Mouse (Mus musculus): ENCODE data around the gene Rras2. TPM values are rescaled to one million over a fixed set of nuclear protein-coding genes. Genes with fewer than 3 reads are reported as not detected.

The Rras2 gene
- polyA plus RNA-seq, 2 experiments = 21.6 to 25.4 TPM

DNA sequence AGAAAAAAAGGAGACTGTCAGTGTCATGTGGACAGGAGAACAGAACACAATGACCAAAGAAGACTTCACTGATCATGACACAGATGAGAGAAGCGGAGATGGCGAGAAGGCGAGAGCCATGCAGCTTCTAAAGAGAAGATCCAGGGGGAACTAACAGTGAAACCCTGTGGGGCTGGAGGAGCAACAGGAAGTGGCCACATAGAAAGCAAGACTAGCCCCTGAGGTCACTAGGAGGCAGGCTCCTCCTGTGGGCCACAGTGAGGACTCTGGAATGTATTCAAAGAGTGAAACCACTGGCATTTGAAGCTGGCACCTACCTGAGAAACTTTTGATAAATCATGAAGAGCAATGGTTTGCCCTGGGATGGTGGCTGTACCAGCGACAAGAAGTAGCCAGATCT, 38.2 kb downstream of the Rras2 start:
- H3K4me2 ChIP-seq (replicated peaks; ENCODE audit: low read depth, low read length, severe bottlenecking) = no peak overlapping the region
- DNase-seq (ENCODE audit: low spot score) = no peak
- H3K9ac ChIP-seq (ENCODE audit: low read depth, low read length, severe bottlenecking) = no peak overlapping the region
- no peak overlapping the region for H3K4me3 ChIP-seq (replicated peaks; ENCODE audit: low read length)
- H3K27ac ChIP-seq (replicated peaks; ENCODE audit: low read depth, low read length) = no peak overlapping the region
- H3K27me3 ChIP-seq (ENCODE audit: control insufficient read depth, insufficient read depth, low read length) = no peaks in the 10 kb centered on the region
- no peaks in the 10 kb centered on the region for H3K9me3 ChIP-seq (ENCODE audit: control insufficient read depth, low read length)
- 96% methylated on average over 4 of the region's 4 CpGs for WGBS
- H3K36me3 ChIP-seq (ENCODE audit: control insufficient read depth, insufficient read depth, low read length) = no peaks in the 10 kb centered on the region
- 0 out of 2 replicates have a peak, but pooled peaks cover 3% of the 10 kb centered on the region for H3K4me1 ChIP-seq (ENCODE audit: control insufficient read depth, insufficient read depth, low read length)
- TF ChIP-seq POLR2A (IDR thresholded peaks at IDR 0.05; ENCODE audit: borderline replicate concordance, extremely low read depth, insufficient read depth, insufficient read length) = no peak
- no peak for ATAC-seq (ENCODE audit: low FRiP score, low read depth)

DNA sequence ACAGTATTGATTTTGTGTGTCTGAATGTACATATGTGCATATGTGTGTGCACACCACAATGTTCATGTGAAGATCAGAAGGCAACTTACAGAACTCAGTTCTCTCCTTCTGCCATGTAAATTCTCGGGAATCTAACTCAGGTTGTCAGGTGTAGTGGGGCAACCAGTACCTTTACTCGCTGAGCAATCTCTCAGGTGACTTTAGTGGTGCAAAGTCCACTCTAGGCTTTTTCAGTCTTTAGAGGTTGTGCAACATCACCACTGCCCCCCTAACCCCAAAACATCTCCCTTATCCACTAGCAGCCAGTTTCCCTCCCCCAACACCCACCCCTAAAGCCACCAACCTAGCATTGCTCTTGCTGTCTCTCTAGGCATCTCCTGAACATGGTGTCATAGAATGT, 43.0 kb downstream of the Rras2 start:
- DNase-seq (ENCODE audit: low spot score) = no peak
- H3K9ac ChIP-seq (ENCODE audit: low read depth, low read length, severe bottlenecking) = no peak overlapping the region
- no peaks in the 10 kb centered on the region for H3K36me3 ChIP-seq (ENCODE audit: control insufficient read depth, insufficient read depth, low read length)
- H3K4me2 ChIP-seq (replicated peaks; ENCODE audit: low read depth, low read length, severe bottlenecking) = no peak overlapping the region
- TF ChIP-seq POLR2A (IDR thresholded peaks at IDR 0.05; ENCODE audit: borderline replicate concordance, extremely low read depth, insufficient read depth, insufficient read length) = no peak
- ATAC-seq (ENCODE audit: low FRiP score, low read depth) = no peak
- no peak overlapping the region for H3K4me3 ChIP-seq (replicated peaks; ENCODE audit: low read length)
- H3K27ac ChIP-seq (replicated peaks; ENCODE audit: low read depth, low read length) = no peak overlapping the region
- WGBS = 78% methylated on average over 2 of the region's 2 CpGs
- H3K4me1 ChIP-seq (ENCODE audit: control insufficient read depth, insufficient read depth, low read length) = peaks cover 12% of the 10 kb centered on the region
- no peaks in the 10 kb centered on the region for H3K27me3 ChIP-seq (ENCODE audit: control insufficient read depth, insufficient read depth, low read length)
- no peaks in the 10 kb centered on the region for H3K9me3 ChIP-seq (ENCODE audit: control insufficient read depth, low read length)

DNA sequence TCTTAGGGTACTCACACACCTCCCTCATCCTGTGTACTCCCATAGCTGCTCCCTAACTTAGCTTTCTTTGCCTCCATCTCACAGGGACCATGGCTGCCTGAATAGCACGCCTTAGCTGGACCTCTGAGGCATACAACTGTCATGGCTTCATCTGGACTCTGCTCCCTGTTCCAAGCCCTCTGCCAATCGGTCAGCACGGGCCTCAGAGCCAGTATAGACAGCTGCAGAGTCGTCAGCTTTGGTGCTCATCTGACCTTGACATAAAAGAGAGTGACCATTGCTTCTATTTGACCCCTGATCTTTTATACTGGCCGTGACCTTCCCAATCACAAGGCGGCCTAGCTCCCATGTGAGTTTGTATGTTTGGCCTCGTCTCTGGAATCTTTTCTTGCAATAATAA, 43.4 kb downstream of the Rras2 start:
- Histone ChIP-seq H3K4me2 (replicated peaks; ENCODE audit: low read depth, low read length, severe bottlenecking) (no peak overlapping the region), H3K36me3 (ENCODE audit: control insufficient read depth, insufficient read depth, low read length) (no peaks in the 10 kb centered on the region), H3K4me3 (replicated peaks; ENCODE audit: low read length) (no peak overlapping the region), H3K27ac (replicated peaks; ENCODE audit: low read depth, low read length) (no peak overlapping the region), H3K4me1 (ENCODE audit: control insufficient read depth, insufficient read depth, low read length) (peaks cover 12% of the 10 kb centered on the region), H3K9ac (ENCODE audit: low read depth, low read length, severe bottlenecking) (no peak overlapping the region), H3K9me3 (ENCODE audit: control insufficient read depth, low read length) (no peaks in the 10 kb centered on the region), H3K27me3 (ENCODE audit: control insufficient read depth, insufficient read depth, low read length) (no peaks in the 10 kb centered on the region)
- no peak for TF ChIP-seq POLR2A (IDR thresholded peaks at IDR 0.05; ENCODE audit: borderline replicate concordance, extremely low read depth, insufficient read depth, insufficient read length)
- ATAC-seq (ENCODE audit: low FRiP score, low read depth) = no peak
- DNase-seq (ENCODE audit: low spot score) = no peak
- 74% methylated on average over 7 of the region's 7 CpGs for WGBS

DNA sequence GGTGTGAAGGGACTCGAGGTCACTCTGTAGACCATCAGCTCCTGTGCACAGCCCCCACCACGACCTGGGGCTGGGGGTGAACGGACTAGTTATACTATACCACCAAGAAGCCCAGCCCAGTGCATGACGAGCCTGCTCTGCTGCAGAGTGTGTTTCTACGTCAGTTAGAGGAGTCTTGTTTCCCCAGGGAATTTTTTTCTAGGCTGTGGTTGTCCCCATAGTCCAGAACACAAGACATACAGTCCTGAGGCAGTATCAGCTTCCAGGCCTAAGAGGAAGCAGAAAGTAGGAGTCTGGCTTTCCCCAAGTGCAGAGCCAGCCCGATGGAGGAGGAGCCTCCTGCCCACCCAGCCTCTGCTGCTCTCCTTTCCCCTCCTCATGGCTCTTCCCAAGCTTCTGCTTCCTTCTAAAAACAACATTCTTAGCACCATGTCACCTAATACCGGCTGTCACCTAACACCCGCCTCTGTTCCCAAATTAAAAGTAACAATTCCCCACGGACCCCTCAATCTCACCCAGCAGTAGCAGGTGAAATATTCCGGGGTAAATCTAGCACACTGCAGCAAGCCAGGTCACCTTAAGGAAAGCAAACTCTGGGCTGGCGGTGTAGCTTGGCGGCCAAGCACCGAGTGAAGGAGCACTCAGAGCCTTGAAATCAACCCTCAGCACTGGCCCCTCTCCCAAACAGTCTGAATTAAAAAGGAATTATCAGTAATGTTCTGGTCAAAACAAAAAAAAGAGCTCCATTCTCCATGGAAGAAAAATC, 45.5 kb downstream of the Rras2 start:
- DNase-seq (ENCODE audit: low spot score) = peak; percentile 36
- Histone ChIP-seq H3K9ac (ENCODE audit: low read depth, low read length, severe bottlenecking) (no peak overlapping the region), H3K27ac (replicated peaks; ENCODE audit: low read depth, low read length) (peak overlapping the region; percentile 19; the same call in 1 of the 2 replicates), H3K9me3 (ENCODE audit: control insufficient read depth, low read length) (no peaks in the 10 kb centered on the region), H3K4me3 (replicated peaks; ENCODE audit: low read length) (no peak overlapping the region), H3K36me3 (ENCODE audit: control insufficient read depth, insufficient read depth, low read length) (no peaks in the 10 kb centered on the region), H3K4me1 (ENCODE audit: control insufficient read depth, insufficient read depth, low read length) (peaks cover 12% of the 10 kb centered on the region), H3K27me3 (ENCODE audit: control insufficient read depth, insufficient read depth, low read length) (no peaks in the 10 kb centered on the region), H3K4me2 (replicated peaks; ENCODE audit: low read depth, low read length, severe bottlenecking) (peak overlapping the region; percentile 23; the same call in 1 of the 2 replicates)
- no peak for TF ChIP-seq POLR2A (IDR thresholded peaks at IDR 0.05; ENCODE audit: borderline replicate concordance, extremely low read depth, insufficient read depth, insufficient read length)
- WGBS = 12% methylated on average over 13 of the region's 13 CpGs
- peak; percentile 67; the same call in 1 of the 2 replicates for ATAC-seq (ENCODE audit: low FRiP score, low read depth)

DNA sequence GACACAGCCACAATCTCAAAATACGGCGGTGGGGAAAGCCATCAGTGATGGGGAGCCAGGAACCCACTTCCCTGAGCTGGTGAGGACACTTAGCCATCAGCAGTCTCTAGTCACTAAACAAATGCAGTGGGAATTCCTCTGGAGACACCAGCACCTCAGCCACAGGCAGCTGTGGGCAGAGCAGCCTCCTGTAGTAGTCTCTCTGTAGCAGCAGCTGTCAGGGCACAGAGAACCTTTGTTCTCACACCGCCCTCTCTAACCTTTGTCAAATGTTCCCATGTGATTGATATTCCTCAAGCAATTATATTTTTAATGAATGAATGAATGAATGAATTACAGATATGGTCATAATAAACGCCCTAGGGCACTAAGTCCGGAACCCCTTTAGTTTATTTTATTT, 46.2 kb downstream of the Rras2 start:
- 79% methylated on average over 5 of the region's 5 CpGs for WGBS
- Histone ChIP-seq H3K4me2 (replicated peaks; ENCODE audit: low read depth, low read length, severe bottlenecking) (no peak overlapping the region), H3K4me1 (ENCODE audit: control insufficient read depth, insufficient read depth, low read length) (peaks cover 16% of the 10 kb centered on the region), H3K36me3 (ENCODE audit: control insufficient read depth, insufficient read depth, low read length) (no peaks in the 10 kb centered on the region), H3K27ac (replicated peaks; ENCODE audit: low read depth, low read length) (no peak overlapping the region), H3K9me3 (ENCODE audit: control insufficient read depth, low read length) (no peaks in the 10 kb centered on the region), H3K4me3 (replicated peaks; ENCODE audit: low read length) (no peak overlapping the region), H3K9ac (ENCODE audit: low read depth, low read length, severe bottlenecking) (no peak overlapping the region), H3K27me3 (ENCODE audit: control insufficient read depth, insufficient read depth, low read length) (no peaks in the 10 kb centered on the region)
- TF ChIP-seq POLR2A (IDR thresholded peaks at IDR 0.05; ENCODE audit: borderline replicate concordance, extremely low read depth, insufficient read depth, insufficient read length) = no peak
- no peak for ATAC-seq (ENCODE audit: low FRiP score, low read depth)
- no peak for DNase-seq (ENCODE audit: low spot score)

Data from limb, embryonic 14.5 days (tissue).